Mouse (Mus musculus) midbrain, embryonic 16.5 days (tissue): ENCODE results near the gene Morn5. TPM values are rescaled to one million over a fixed set of nuclear protein-coding genes. Genes with fewer than 3 reads are reported as not detected.

Experiments used
- ATAC-seq: fragments of 200-750 bp; cut with Nextera tagmentation; 2 replicates; pipeline ENCODE4 v1.8.0; 2017; ENCODE audit warnings: moderate TSS enrichment
- H3K27ac ChIP-seq: fragments of 300-500 bp; sonication (generic); 2 replicates; pipeline ENCODE4 v1.5.1; 2014; ENCODE audit warnings: mild to moderate bottlenecking, low read length, mixed read lengths
- H3K27me3 ChIP-seq: fragments of 300-500 bp; sonication (generic); 2 replicates; pipeline ENCODE4 v1.6.1; 2014; ENCODE audit warnings: low read depth, low read length, mixed read lengths; ENCODE audit not compliant: control insufficient read depth, insufficient read depth
- H3K36me3 ChIP-seq: fragments of 300-500 bp; sonication (generic); 2 replicates; pipeline ENCODE4 v1.6.1; 2014; ENCODE audit warnings: mild to moderate bottlenecking, low read length, moderate library complexity, mixed read lengths; ENCODE audit not compliant: control insufficient read depth, insufficient read depth
- H3K4me1 ChIP-seq: fragments of 300-500 bp; sonication (generic); 2 replicates; pipeline ENCODE4 v1.6.1; 2014; ENCODE audit warnings: mild to moderate bottlenecking, low read length, mixed read lengths; ENCODE audit not compliant: control insufficient read depth, insufficient read depth
- H3K4me2 ChIP-seq: fragments of 300-500 bp; sonication (generic); 2 replicates; pipeline ENCODE4 v1.6.1; 2014; ENCODE audit warnings: mild to moderate bottlenecking, low read length, mixed read lengths
- H3K4me3 ChIP-seq: fragments of 300-500 bp; sonication (generic); 2 replicates; pipeline ENCODE4 v1.5.1; 2014; ENCODE audit warnings: low read depth, mild to moderate bottlenecking, low read length, moderate library complexity, mixed read lengths
- H3K9ac ChIP-seq: fragments of 300-500 bp; sonication (generic); 2 replicates; pipeline ENCODE4 v1.6.1; 2014; ENCODE audit warnings: low read depth, low read length, mixed read lengths
- H3K9me3 ChIP-seq: fragments of 300-500 bp; sonication (generic); replicated peaks from 2 replicates; pipeline ENCODE4 v1.6.1; 2014; ENCODE audit warnings: mild to moderate bottlenecking, low read length, mixed read lengths; ENCODE audit not compliant: control insufficient read depth, poor library complexity, severe bottlenecking
- WGBS: fragments of 180-500 bp; shearing (Covaris S2); extraction: QIAGEN DNeasy Blood & Tissue Kit; methylation state at CpG from one replicate; pipeline ENCODE4 v1.1.7; 2014; 5-methylcytosine and 5-hydroxymethylcytosine counted together
- polyA plus RNA-seq: library from polyadenylated mRNA; unstranded; fragments of >200 nt; fragmentation: Nextera tagmentation; extraction: Ambion mirVana; gene quantifications from 2 replicates; pipeline ENCODE4 v1.2.1, GENCODE M21; 2015

Morn5 gene
- polyA plus RNA-seq, 1 experiment from 2014 or later = 3.5 TPM

DNA sequence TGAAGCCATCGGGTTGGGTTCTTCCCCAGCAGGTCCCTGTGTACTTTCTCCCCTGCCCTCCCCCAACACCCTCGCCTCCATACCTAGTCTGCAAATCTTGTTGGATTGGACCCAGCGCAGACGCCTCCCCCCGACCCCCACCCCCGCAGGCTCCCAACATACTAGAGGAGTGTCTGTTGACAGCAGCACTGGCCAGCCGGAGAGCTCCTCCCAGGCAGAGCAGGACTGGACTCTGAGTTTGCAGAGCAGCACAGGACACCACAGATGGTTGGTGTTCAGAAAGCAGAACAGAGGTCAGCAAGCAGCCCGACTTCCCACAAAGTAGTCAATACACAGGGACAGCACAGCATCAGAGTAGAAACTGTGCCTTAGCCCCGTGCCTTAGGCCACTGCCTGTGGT is 32.2 kb downstream of the Morn5 start:
- no peaks in the 10 kb centered on the region for H3K9me3 ChIP-seq
- 31% methylated on average over 9 of the region's 9 CpGs for WGBS
- peaks cover 2% of the 10 kb centered on the region; the same call in 1 of the 2 replicates for H3K4me1 ChIP-seq
- H3K27me3 ChIP-seq = peaks cover 3% of the 10 kb centered on the region; the same call in 1 of the 2 replicates
- no peak overlapping the region for H3K9ac ChIP-seq
- no peak overlapping the region for H3K4me3 ChIP-seq
- no peak overlapping the region for H3K4me2 ChIP-seq
- no peaks in the 10 kb centered on the region for H3K36me3 ChIP-seq
- no peak overlapping the region for H3K27ac ChIP-seq
- ATAC-seq = no peak

DNA sequence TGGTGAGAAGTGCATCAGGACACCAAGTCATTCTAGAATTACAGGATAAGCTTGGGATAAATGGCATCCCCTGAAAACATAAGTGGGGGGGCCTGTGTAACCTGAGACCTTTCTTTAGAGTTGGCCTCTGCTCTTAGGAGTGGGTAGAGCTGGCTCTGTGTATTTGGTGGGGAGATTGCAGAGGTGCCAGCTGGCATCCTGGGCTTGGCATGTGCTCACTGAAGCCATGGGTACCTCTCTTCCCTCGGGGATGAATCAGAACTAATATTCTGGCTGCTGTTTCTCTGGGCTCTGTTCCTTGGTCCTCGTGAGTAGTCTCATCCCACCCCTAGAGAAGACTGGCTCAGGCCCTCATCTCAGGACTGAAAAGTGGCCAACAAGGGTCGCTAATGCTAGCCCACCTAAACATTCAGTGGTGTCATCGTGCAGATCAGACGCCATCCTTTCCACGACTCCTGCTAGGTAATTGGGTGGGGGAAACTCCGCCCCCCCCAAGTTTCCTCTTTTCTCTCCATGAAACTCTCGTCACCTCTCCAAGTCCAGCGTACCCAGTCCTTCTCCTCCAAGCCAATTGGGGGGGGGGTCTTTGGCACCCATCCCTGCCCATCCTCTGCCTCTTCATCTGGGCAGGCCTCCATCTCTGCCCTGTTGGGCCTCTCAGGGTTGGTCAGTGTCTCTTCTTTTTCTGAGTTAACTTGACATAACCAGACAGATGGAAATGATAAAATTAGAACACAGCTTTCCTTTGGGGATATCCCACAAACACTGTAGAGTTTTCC is 33.7 kb downstream of the Morn5 start:
- no peak overlapping the region for H3K4me2 ChIP-seq
- H3K4me1 ChIP-seq = no peaks in the 10 kb centered on the region
- H3K4me3 ChIP-seq = no peak overlapping the region
- H3K9me3 ChIP-seq = no peaks in the 10 kb centered on the region
- H3K36me3 ChIP-seq = no peaks in the 10 kb centered on the region
- H3K27ac ChIP-seq = no peak overlapping the region
- H3K9ac ChIP-seq = no peak overlapping the region
- WGBS = 83% methylated on average over 9 of the region's 9 CpGs
- no peak for ATAC-seq
- H3K27me3 ChIP-seq = peaks cover 9% of the 10 kb centered on the region

- H3K4me3 ChIP-seq = no peak overlapping the region
- H3K27me3 ChIP-seq = peaks cover 30% of the 10 kb centered on the region
- 56% methylated on average over 1 of the region's 1 CpGs for whole genome bisulfite sequencing
- H3K9ac ChIP-seq = no peak overlapping the region
- no peaks in the 10 kb centered on the region for H3K36me3 ChIP-seq
- H3K4me1 ChIP-seq = no peaks in the 10 kb centered on the region
- no peak for ATAC-seq
- no peak overlapping the region for H3K4me2 ChIP-seq
- H3K27ac ChIP-seq = no peak overlapping the region
- H3K9me3 ChIP-seq = no peaks in the 10 kb centered on the region
Observed at GRCm38 (mm10) chr2:36085041-36085440, 35.8 kb downstream of the Morn5 start.

DNA sequence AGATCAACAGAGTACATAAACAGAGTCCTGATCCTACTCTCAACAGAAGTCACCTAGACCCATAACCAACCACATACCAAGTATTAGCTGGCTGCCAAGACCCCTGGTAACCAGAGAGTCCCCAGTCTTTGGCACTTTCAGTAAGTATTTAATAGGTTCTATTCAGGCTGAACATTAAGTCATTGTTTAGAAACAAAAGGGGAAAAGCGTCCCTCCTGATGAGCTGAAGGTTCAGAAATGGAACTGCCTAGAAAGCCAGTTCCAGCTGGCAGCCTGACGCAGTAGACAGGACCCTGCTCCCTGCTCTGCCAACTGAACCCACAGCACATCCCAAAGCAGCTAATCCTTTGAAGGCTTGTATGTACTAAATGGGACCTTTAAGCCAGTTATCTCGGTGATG is 39.9 kb downstream of the Morn5 start:
- no peak for ATAC-seq
- Histone ChIP-seq H3K9ac (no peak overlapping the region), H3K27me3 (peaks cover 68% of the 10 kb centered on the region), H3K9me3 (no peaks in the 10 kb centered on the region), H3K4me2 (no peak overlapping the region), H3K36me3 (no peaks in the 10 kb centered on the region), H3K4me3 (no peak overlapping the region), H3K27ac (no peak overlapping the region), H3K4me1 (peaks cover 18% of the 10 kb centered on the region)
- WGBS = 24% methylated on average over 3 of the region's 3 CpGs

DNA sequence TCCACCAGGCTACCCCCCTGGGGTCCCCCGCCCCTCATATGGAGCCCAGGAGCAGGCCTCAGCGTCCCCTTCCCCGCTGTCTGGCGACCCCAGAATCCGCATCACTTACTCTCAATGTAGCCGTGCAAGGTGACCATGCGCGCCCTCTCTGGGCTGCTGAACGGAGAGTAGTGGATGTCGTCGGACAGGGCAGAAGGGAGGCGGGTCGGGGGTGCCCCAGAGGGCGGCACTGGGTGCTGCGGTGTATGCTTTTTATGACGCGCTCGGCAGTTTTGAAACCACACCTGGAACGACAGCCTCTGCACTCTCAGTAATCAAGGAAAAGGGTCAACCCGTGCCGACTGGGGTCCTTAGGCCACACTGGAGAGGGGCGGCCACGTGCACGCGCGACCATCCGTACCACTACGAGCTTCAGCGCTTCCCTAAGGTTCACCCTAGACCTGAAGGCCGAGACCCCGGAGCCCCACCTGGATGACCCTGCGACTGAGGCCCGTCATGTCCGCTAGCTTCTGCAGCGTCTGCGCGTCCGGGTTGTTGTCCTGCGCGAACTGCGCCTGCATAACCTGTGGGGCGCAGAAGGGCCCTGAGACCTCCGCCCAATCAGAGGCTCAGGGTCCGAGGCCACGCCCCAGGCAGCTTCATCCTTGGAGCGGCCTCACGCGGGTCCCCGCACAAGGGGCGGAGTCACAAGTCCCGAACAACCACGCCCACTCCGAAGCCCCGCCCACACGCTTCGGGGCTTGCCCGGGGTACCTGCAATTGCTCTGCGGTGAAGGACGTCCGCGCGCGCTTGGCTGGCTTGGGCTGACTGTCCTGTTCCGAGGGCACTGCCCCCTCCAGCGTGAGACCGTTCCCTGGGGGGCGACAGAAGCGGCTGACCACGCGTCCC is 41.8 kb downstream of the Morn5 start:
- ATAC-seq = peak; percentile 63
- H3K4me2 ChIP-seq = peak overlapping the region; percentile 80
- peaks cover 83% of the 10 kb centered on the region for H3K27me3 ChIP-seq
- H3K4me3 ChIP-seq = peak overlapping the region; percentile 41
- no peak overlapping the region for H3K27ac ChIP-seq
- H3K9me3 ChIP-seq = no peaks in the 10 kb centered on the region
- peaks cover 19% of the 10 kb centered on the region for H3K4me1 ChIP-seq
- H3K9ac ChIP-seq = peak overlapping the region; percentile 50; the same call in 1 of the 2 replicates
- H3K36me3 ChIP-seq = no peaks in the 10 kb centered on the region
- under 1% methylated on average over 70 of the region's 70 CpGs for WGBS

DNA sequence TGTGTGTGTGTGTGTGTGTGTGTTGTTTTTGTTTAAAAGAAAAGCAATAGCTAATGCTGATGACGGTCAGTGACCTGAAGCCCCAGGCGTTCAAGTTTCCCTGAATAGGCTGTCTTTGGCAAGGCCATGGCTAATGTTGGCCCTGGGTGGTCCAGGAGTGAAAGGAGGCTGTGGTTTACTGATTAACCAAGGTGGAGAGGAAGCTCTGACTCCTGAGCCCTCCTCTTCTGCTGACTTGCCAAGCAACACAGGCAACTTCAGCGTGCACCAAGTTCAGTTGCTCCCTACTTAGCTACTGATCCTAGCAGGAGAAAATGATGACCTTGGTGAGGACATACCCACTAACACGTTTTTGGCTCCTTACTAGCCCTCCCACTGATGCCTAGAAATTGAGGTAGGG is 43.5 kb downstream of the Morn5 start:
- Histone ChIP-seq H3K9ac (no peak overlapping the region), H3K9me3 (no peaks in the 10 kb centered on the region), H3K4me3 (no peak overlapping the region), H3K4me1 (peaks cover 19% of the 10 kb centered on the region), H3K36me3 (no peaks in the 10 kb centered on the region), H3K27ac (no peak overlapping the region), H3K4me2 (no peak overlapping the region), H3K27me3 (peaks cover 90% of the 10 kb centered on the region)
- no peak for ATAC-seq
- WGBS = 5% methylated on average over 4 of the region's 4 CpGs

- 6% methylated on average over 7 of the region's 7 CpGs for WGBS
- H3K27ac ChIP-seq = no peak overlapping the region
- H3K9me3 ChIP-seq = no peaks in the 10 kb centered on the region
- no peak overlapping the region for H3K4me3 ChIP-seq
- peaks cover 91% of the 10 kb centered on the region for H3K27me3 ChIP-seq
- no peaks in the 10 kb centered on the region for H3K36me3 ChIP-seq
- H3K4me2 ChIP-seq = no peak overlapping the region
- no peak overlapping the region for H3K9ac ChIP-seq
- ATAC-seq = no peak
- peaks cover 19% of the 10 kb centered on the region for H3K4me1 ChIP-seq
Observed at GRCm38 (mm10) chr2:36093301-36093700, 44.0 kb downstream of the Morn5 start.

DNA sequence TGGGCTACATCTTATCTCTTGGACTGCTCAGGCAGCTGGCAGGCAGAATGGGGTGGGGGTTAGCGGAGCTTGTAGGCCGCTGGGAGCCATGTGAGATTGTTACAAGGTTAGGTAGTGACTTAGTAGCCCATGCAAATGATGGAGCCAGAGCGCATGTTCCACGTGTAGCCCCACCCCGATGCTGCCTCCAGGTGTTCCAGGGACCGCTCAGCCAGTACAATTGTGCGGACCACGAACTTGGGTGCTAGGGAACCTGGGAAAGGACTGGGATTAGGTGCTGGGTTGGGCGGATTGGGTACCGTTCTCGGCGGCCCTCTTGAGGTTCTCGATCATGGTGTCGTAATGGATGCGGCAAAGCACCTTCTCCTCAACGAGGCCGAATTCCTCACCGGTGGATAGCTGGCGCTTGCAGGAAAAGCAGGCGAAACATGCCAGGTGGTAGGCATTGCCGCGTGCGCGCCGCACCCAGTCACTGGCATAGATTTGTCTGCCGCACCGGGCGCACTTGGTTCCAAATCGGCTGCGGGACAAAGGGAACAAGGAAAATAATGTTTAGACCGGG is 44.7 kb downstream of the Morn5 start:
- Histone ChIP-seq H3K9ac (no peak overlapping the region), H3K4me3 (no peak overlapping the region), H3K36me3 (no peaks in the 10 kb centered on the region), H3K4me2 (peak overlapping the region; percentile 17; the same call in 1 of the 2 replicates), H3K9me3 (no peaks in the 10 kb centered on the region), H3K27ac (no peak overlapping the region), H3K4me1 (peaks cover 19% of the 10 kb centered on the region), H3K27me3 (peaks cover 91% of the 10 kb centered on the region)
- no peak for ATAC-seq
- WGBS = 3% methylated on average over 31 of the region's 31 CpGs
